Mouse (Mus musculus) adrenal gland, adult 8-10 months (tissue): ENCODE results near the gene Crtap. TPM values are rescaled to one million over a fixed set of nuclear protein-coding genes. Genes with fewer than 3 reads are reported as not detected.

Experiments used
- total RNA-seq, 4 experiments: library from RNA; stranded (reverse); gene quantifications; 2 replicates each; pipeline ENCODE4 v1.2.4; 2022

The Crtap gene
- total RNA-seq, 4 experiments from 2014 or later, result 103 to 145 (median 123) TPM

Other genes starting within 250 kb of the Crtap start
- not detected for gene Bcl2a1c, start 60.5 kb downstream of the Crtap start, total RNA-seq
- gene Glb1, start 10.4 kb upstream of the Crtap start, total RNA-seq, result 10 to 100 TPM; 37.0 to 40.6 (median 38.1) TPM
- gene Tmppe, start 10.4 kb upstream of the Crtap start, total RNA-seq, result 10 to 100 TPM in 3 of 4 experiments, 1 to 10 TPM in 1; 9.2 to 11.6 (median 10.4) TPM
- gene Ccr4, start 114.2 kb upstream of the Crtap start, total RNA-seq, result not detected
- gene C130032M10Rik, start 125.0 kb upstream of the Crtap start, total RNA-seq, result under 1 TPM in 1 of 4 experiments, not detected in 3; 0.43 TPM
- gene Trim71, start 173.7 kb upstream of the Crtap start, total RNA-seq, result under 1 TPM in 1 of 4 experiments, not detected in 3; 0.03 TPM
- 10 to 100 TPM; 42.5 to 51.1 (median 44.4) TPM for gene Cnot10, start 249.5 kb upstream of the Crtap start, total RNA-seq